Mouse (Mus musculus) telencephalon, adult 2 months (tissue): ENCODE measurements at regions not wholly inside any gene's neighbourhood (a gene's known extent, or its start where the extent isn't known, plus 50 kb on each side); places are given as distances from the start of the nearest gene placed in this dataset.

Experiments
- DNase-seq: peaks from one replicate; pipeline ENCODE4 v3.0.0-alpha.2; 2011; ENCODE audit warnings: low read depth, low spot score

DNA sequence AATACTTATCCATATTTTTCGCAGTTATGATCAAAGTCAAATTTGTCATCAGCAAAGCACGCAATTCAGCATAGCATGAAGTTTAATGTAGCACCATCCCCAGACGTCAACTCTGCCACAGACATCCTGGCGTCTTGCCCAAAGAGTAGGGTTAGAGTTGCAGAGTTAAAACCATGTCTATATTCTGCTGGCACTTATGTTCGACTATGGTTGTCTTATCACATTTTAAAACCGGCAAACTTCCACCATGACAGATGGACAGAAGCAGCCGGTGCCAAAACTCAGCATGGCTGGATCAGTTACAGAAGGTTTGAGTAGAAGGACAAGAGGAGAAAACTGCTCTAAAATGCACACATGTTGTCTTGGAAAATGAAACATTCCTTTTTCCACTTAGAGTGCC lies 1383.6 kb upstream of the Slc39a10 start:
- peak; percentile 15 for DNase-seq

GRCm38 (mm10) chr1:48275666-48276065 lies 1383.0 kb upstream of the Slc39a10 start:
- no peak for DNase-seq
